Mouse (Mus musculus): ENCODE results near the gene Hypk. TPM values are rescaled to one million over a fixed set of nuclear protein-coding genes. Genes with fewer than 3 reads are reported as not detected.

Gene Hypk
- 18.0 and 38.8 TPM in 2 replicates for polyA plus RNA-seq (2012; ENCODE audit: low replicate concordance)

GRCm38 (mm10) chr2:121452990-121453389 lies at the start of gene Hypk:
TSS of gene Hypk (plus strand) at chr2:121453290.

GRCm38 (mm10) chr2:121413387-121414042 lies 39.6 kb upstream of the Hypk start, which contains the start of the genes Pdia3 and Catsper2:
TSS of gene Pdia3 (plus strand) at chr2:121413775.
TSS of gene Catsper2 (minus strand) at chr2:121413792.

GRCm38 (mm10) chr2:121444178-121444577 lies 8.9 kb upstream of the Hypk start, which contains the start of gene Ell3:
TSS of gene Ell3 (minus strand) at chr2:121444278.

GRCm38 (mm10) chr2:121448739-121449535 lies 4.2 kb upstream of the Hypk start, which contains the start of gene Serf2:
TSS of gene Serf2 (plus strand) at chr2:121449195.

GRCm38 (mm10) chr2:121456692-121457642 lies 3.9 kb downstream of the Hypk start, which contains the start of gene Serinc4:
TSS of gene Serinc4 (minus strand) at chr2:121456781.

GRCm38 (mm10) chr2:121473301-121474179 lies 20.4 kb downstream of the Hypk start, which contains the start of gene Mfap1b:
TSS of gene Mfap1b (minus strand) at chr2:121474067.

GRCm38 (mm10) chr2:121505942-121506882 lies 53.1 kb downstream of the Hypk start, which contains the start of the genes Mfap1a and Wdr76:
TSS of gene Mfap1a (minus strand) at chr2:121506665.
TSS of gene Wdr76 (plus strand) at chr2:121506723.

Other genes with a start within 250 kb of the Hypk start
- gene Trp53bp1, start 181.9 kb upstream of the Hypk start, polyA plus RNA-seq (2012; ENCODE audit: low replicate concordance) = 15.1 and 22.2 TPM in 2 replicates
- 1.4 and 1.8 TPM in 2 replicates for gene Map1a, start 163.7 kb upstream of the Hypk start, polyA plus RNA-seq (2012; ENCODE audit: low replicate concordance)
- gene Ppip5k1, start 97.9 kb upstream of the Hypk start, polyA plus RNA-seq (2012; ENCODE audit: low replicate concordance) = 7.0 and 8.7 TPM in 2 replicates
- gene Ckmt1, start 95.6 kb upstream of the Hypk start, polyA plus RNA-seq (2012; ENCODE audit: low replicate concordance) = not detected in 2 replicates
- not detected in 2 replicates for gene Strc, start 66.1 kb upstream of the Hypk start, polyA plus RNA-seq (2012; ENCODE audit: low replicate concordance)
- gene Pdia3, start 39.5 kb upstream of the Hypk start, polyA plus RNA-seq (2012; ENCODE audit: low replicate concordance) = 448 and 1,332 TPM in 2 replicates
- gene Catsper2, start 39.5 kb upstream of the Hypk start, polyA plus RNA-seq (2012; ENCODE audit: low replicate concordance) = 0.55 and 0.79 TPM in 2 replicates
- gene Ell3, start 9.0 kb upstream of the Hypk start, polyA plus RNA-seq (2012; ENCODE audit: low replicate concordance) = 8.3 and 17.1 TPM in 2 replicates
- gene Serf2, start 4.1 kb upstream of the Hypk start, polyA plus RNA-seq (2012; ENCODE audit: low replicate concordance) = 199 and 329 TPM in 2 replicates
- gene Serinc4, start 3.5 kb downstream of the Hypk start, polyA plus RNA-seq (2012; ENCODE audit: low replicate concordance) = 0.13 and 0.19 TPM in 2 replicates
- gene Mfap1b, start 20.8 kb downstream of the Hypk start, polyA plus RNA-seq (2012; ENCODE audit: low replicate concordance) = 2.3 and 5.5 TPM in 2 replicates
- gene Mfap1a, start 53.4 kb downstream of the Hypk start, polyA plus RNA-seq (2012; ENCODE audit: low replicate concordance) = 1.9 and 11.4 TPM in 2 replicates
- gene Wdr76, start 53.4 kb downstream of the Hypk start, polyA plus RNA-seq (2012; ENCODE audit: low replicate concordance) = 0.45 and 0.91 TPM in 2 replicates